Mouse (Mus musculus): ENCODE results near the gene S100a10. TPM values are rescaled to one million over a fixed set of nuclear protein-coding genes. Genes with fewer than 3 reads are reported as not detected.
A peak's percentile ranks its signal among the peaks of the same experiment; 100 is the strongest.

The S100a10 gene
- total RNA-seq, 2 experiments from 2014 or later, result 176 to 278 TPM

DNA sequence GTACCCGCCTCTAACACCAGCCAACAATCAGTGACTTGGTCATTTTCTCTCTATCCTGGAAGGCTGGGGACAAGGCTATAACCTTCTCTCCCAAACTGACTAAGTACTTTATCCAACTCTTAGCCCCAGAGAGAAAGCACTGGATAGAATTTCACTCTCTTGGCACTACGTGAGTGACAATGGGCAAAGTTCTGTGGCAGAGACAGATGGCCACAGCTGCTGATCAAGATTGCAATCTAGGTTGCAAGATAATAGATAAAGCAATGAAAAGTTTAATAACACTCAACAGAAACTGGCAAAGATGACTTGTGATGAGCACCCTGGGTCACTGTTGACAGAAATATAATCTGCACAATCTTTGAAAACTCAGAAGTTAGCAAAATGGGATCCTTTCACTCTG, 14.2 kb downstream of the S100a10 start:
- ATAC-seq (replicated peaks; ENCODE audit: low FRiP score, low TSS enrichment, poor library complexity, severe bottlenecking), result no peak

DNA sequence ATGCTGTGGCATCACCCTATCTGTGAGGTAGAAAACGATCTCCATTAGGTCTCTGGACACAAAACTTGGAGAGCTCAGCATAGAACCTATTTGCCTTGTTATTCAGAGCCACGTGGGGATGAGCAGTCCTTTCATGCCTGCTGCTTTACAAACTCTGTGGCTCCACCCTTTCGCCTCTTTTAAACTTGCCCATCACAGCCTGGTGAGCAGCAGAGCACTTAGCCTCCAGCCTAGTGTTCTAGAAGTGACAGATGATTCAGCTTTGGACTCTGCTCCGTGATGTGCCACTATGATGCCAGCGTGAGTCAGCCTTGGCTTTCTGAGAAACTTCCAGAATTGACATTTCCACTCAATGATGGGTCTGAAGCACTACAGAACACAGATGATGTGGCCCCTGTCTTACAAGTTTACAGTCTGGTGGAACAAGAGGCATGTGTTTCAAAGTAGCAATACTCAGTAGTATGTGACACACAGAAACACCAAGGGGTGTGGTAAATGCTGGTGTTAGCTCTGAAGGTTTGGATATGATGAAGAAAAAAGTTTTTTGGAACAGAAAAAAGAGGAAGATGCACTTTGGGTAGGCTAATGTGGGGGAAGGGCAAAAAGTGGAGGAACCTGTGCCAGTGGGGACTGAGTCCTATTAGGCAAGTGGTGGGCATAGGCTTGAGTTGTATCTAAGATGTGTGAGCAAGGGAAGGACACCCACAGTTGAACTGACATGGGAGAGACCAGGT, 17.3 kb downstream of the S100a10 start:
- no peak for ATAC-seq (replicated peaks; ENCODE audit: low FRiP score, low TSS enrichment, poor library complexity, severe bottlenecking)

- ATAC-seq (replicated peaks; ENCODE audit: low FRiP score, low TSS enrichment, poor library complexity, severe bottlenecking), result no peak
Observed at GRCm38 (mm10) chr3:93579317-93580038, 24.6 kb downstream of the S100a10 start.

DNA sequence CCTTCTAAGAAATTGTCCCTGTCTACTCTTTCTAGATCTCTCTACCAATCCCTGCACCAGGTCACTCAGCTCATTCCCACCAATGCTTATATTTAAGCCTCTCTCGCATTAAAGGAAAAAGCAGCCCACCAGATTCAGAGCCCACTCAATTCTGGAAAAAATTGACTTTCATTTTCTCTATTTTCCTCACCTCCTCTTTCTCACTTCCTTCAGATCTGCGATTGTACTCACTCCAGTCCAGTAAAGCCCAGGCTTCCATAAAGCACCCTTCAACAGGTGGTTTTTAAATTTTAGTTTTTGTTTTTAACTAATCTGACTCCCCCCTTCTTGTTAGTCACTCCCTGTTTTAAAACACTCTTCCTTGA, 25.1 kb downstream of the S100a10 start:
- ATAC-seq (replicated peaks; ENCODE audit: low FRiP score, low TSS enrichment, poor library complexity, severe bottlenecking), result no peak

- ATAC-seq (replicated peaks; ENCODE audit: low FRiP score, low TSS enrichment, poor library complexity, severe bottlenecking), result no peak
Observed at GRCm38 (mm10) chr3:93580946-93581345, 26.1 kb downstream of the S100a10 start.

DNA sequence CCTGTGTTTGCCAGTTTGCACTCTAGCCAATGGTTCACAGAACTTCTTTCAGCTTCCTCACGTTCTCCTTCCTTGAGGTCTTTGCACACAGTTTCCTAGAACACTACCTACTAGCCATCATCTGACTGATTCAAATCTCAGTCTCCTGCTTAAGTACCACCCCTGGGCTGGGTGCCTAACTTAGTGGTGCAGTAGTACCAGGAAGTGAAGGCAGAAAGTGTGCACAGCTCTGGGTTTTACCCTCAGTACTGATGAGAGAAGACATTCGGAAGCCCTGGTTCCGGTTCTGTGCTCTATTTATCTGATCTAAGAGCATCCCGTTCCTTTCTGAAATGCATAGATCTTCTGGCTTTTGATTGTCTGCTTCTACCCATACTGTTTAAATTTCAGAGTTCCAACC, 26.8 kb downstream of the S100a10 start:
- ATAC-seq (replicated peaks; ENCODE audit: low FRiP score, low TSS enrichment, poor library complexity, severe bottlenecking), result no peak

- no peak for ATAC-seq (replicated peaks; ENCODE audit: low FRiP score, low TSS enrichment, poor library complexity, severe bottlenecking)
Observed at GRCm38 (mm10) chr3:93583056-93583455, 28.2 kb downstream of the S100a10 start.

- ATAC-seq (replicated peaks; ENCODE audit: low FRiP score, low TSS enrichment, poor library complexity, severe bottlenecking), result no peak
Observed at GRCm38 (mm10) chr3:93589629-93590028, 34.7 kb downstream of the S100a10 start.

GRCm38 (mm10) chr3:93590256-93590655, 35.4 kb downstream of the S100a10 start:
- no peak for ATAC-seq (replicated peaks; ENCODE audit: low FRiP score, low TSS enrichment, poor library complexity, severe bottlenecking)

- ATAC-seq (replicated peaks; ENCODE audit: low FRiP score, low TSS enrichment, poor library complexity, severe bottlenecking), result no peak
Observed at GRCm38 (mm10) chr3:93592100-93592499, 37.2 kb downstream of the S100a10 start.

DNA sequence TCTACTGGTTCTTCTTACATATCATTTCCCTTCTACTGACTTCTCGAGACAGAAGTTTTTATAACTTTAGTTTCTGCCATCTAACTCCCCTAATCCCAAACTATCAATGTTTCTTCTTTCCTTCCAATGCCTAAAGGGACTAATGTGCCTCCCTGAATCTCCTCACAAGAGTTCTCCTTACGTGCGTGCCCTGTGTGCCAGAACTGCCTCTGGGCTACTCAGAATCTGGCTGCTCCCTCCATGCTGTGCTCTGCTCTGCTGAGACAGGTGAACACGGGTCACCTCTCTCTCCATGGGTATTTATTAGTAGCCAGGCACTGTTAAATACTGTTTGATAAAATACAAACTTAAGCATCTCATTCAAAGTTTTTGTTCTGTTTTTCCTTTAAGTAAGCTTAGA, 38.1 kb downstream of the S100a10 start:
- no peak for ATAC-seq (replicated peaks; ENCODE audit: low FRiP score, low TSS enrichment, poor library complexity, severe bottlenecking)

- ATAC-seq (replicated peaks; ENCODE audit: low FRiP score, low TSS enrichment, poor library complexity, severe bottlenecking), result peak; percentile 77
Observed at GRCm38 (mm10) chr3:93593512-93593911, 38.6 kb downstream of the S100a10 start.

- ATAC-seq (replicated peaks; ENCODE audit: low FRiP score, low TSS enrichment, poor library complexity, severe bottlenecking), result no peak
Observed at GRCm38 (mm10) chr3:93596632-93597031, 41.8 kb downstream of the S100a10 start.

DNA sequence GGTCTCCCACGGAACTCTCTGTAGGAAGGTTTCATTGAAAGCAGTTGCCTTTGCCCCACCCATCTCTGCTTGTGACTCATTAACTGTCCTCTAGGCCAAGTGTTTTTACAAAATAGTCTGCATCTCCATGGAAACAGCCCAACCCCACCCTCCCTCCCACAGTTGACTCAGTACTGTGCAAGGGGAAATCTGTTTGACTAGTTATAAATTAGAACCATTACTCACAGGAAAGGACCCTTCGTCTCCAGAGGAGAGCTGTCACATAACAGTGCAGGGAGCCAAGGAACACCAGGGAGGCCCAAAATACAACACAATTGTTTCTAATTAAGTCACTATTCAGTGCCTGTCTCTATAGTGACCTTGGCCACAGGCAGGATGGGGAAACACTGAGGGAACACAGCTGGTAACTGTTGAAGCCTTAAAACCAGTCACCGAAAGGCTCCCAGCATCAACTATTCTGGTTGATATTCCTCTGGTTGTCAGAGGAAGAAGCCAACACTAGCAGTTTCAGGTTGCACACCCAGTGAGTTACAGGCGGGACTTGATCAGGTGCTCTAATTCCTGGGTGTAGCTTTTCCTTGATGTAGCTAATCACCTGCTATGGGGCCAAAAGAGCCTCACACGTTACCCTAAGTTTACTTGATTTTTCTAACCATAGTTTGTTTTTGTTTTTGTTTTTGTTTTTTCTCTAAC, 42.5 kb downstream of the S100a10 start:
- ATAC-seq (replicated peaks; ENCODE audit: low FRiP score, low TSS enrichment, poor library complexity, severe bottlenecking), result peak; percentile 76

DNA sequence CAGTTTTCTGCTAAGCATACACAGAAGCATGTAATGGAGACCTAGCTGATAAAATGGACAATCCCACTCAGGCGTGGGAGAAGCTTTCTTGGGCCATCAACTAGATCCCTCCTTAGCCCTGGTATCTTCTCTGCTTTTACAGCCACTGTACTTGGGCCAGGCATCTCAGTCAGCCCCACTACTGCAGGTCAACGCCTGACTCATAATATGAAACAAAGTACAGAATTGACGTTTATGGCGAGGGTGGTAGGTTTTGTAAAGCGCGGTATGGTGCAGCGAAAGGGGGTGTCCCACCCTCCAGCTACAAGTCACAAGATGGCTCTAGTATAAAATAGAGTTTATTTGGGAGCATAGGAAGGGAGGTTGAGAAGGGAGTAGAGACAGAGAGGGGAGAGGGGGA, 43.1 kb downstream of the S100a10 start:
- ATAC-seq (replicated peaks; ENCODE audit: low FRiP score, low TSS enrichment, poor library complexity, severe bottlenecking), result no peak

GRCm38 (mm10) chr3:93600206-93600605, 45.3 kb downstream of the S100a10 start:
- ATAC-seq (replicated peaks; ENCODE audit: low FRiP score, low TSS enrichment, poor library complexity, severe bottlenecking), result no peak

DNA sequence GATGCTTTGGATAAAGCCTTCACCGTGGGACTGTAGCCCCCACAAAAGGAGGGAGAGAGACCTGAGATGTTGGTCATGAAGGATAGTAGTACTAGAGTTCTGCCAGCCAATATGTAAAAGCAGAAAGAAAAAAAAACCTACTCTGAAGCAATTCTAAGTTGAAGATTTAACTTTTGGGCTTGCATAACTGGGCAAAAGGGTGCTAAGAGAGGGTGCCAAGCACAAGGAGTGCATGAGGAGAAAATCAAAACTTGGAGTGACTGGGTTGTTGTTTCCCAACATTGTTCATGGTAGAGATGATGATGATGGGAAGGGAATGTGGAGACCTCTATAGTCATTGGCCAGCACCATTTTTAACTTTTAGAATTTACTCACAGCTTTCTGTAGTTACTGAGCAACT, 47.0 kb downstream of the S100a10 start:
- no peak for ATAC-seq (replicated peaks; ENCODE audit: low FRiP score, low TSS enrichment, poor library complexity, severe bottlenecking)

GRCm38 (mm10) chr3:93608970-93609369, 54.1 kb downstream of the S100a10 start:
- peak; percentile 93 for ATAC-seq (replicated peaks; ENCODE audit: low FRiP score, low TSS enrichment, poor library complexity, severe bottlenecking)
